Mouse (Mus musculus) heart, embryonic 12.5 days (tissue): ENCODE results near the gene Sdc3. TPM values are rescaled to one million over a fixed set of nuclear protein-coding genes. Genes with fewer than 3 reads are reported as not detected.
A peak's percentile ranks its signal among the peaks of the same experiment; 100 is the strongest.

Source experiments
- ATAC-seq: fragments of 200-750 bp; cut with Nextera tagmentation; 2 replicates; pipeline ENCODE4 v1.8.0; 2017; ENCODE audit warnings: moderate TSS enrichment, moderate library complexity; ENCODE audit not compliant: insufficient number of reproducible peaks, low FRiP score
- H3K27ac ChIP-seq: fragments of 300-500 bp; sonication (generic); 2 replicates; pipeline ENCODE4 v1.5.1; 2016; ENCODE audit warnings: mild to moderate bottlenecking, moderate library complexity; ENCODE audit not compliant: poor library complexity, severe bottlenecking
- H3K27me3 ChIP-seq: fragments of 300-500 bp; sonication (generic); replicated peaks from 2 replicates; pipeline ENCODE4 v1.6.1; 2016; ENCODE audit warnings: mild to moderate bottlenecking, moderate library complexity
- H3K36me3 ChIP-seq: fragments of 300-500 bp; sonication (generic); 2 replicates; pipeline ENCODE4 v1.6.1; 2016; ENCODE audit warnings: mild to moderate bottlenecking, moderate library complexity
- H3K4me1 ChIP-seq: fragments of 300-500 bp; sonication (generic); replicated peaks from 2 replicates; pipeline ENCODE4 v1.6.1; 2016; ENCODE audit warnings: mild to moderate bottlenecking
- H3K4me2 ChIP-seq: fragments of 300-500 bp; sonication (generic); 2 replicates; pipeline ENCODE4 v1.6.1; 2016; ENCODE audit warnings: mild to moderate bottlenecking, moderate library complexity
- H3K4me3 ChIP-seq: fragments of 300-500 bp; sonication (generic); 2 replicates; pipeline ENCODE4 v1.5.1; 2016; ENCODE audit warnings: mild to moderate bottlenecking
- H3K9ac ChIP-seq: fragments of 300-500 bp; sonication (generic); 2 replicates; pipeline ENCODE4 v1.6.1; 2016; ENCODE audit warnings: mild to moderate bottlenecking, moderate library complexity
- H3K9me3 ChIP-seq: fragments of 300-500 bp; sonication (generic); replicated peaks from 2 replicates; pipeline ENCODE4 v1.6.1; 2016; ENCODE audit warnings: mild to moderate bottlenecking, moderate library complexity
- WGBS: fragments of 180-500 bp; shearing (Covaris S2); methylation state at CpG from one replicate; pipeline ENCODE4 v1.1.7; 2016; 5-methylcytosine and 5-hydroxymethylcytosine counted together
- polyA plus RNA-seq: library from polyadenylated mRNA; unstranded; fragments of >200 nt; fragmentation: Nextera tagmentation; extraction: Ambion mirVana; gene quantifications from 2 replicates; pipeline ENCODE4 v1.2.1, GENCODE M21; 2016

The Sdc3 gene
- polyA plus RNA-seq, 1 experiment from 2014 or later = 35.9 TPM

DNA sequence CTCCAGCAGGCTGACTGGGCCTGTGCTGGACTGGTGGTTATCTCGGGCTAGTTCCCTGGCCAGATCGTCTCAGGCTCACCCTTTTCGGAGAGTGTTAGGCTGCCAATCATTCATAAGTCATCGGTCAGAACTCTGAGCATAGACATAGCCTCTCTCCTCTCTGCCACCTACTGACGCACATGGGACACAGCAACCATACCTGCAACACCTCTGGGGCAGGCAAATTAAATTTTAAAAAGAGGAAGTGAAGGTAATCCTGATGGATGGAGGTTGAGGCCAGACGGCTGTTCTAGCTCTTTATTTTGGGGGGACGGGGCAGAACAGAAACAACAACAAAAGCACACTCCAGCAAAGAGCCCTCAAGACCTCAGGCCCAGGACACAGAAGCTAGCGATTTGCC lies 65.3 kb downstream of the Sdc3 start:
- Histone ChIP-seq H3K36me3 (no peaks in the 10 kb centered on the region), H3K27me3 (peaks cover 16% of the 10 kb centered on the region; the same call in 1 of the 2 replicates), H3K4me1 (peaks cover 22% of the 10 kb centered on the region), H3K27ac (no peak overlapping the region), H3K4me3 (no peak overlapping the region), H3K9me3 (no peaks in the 10 kb centered on the region), H3K4me2 (no peak overlapping the region), H3K9ac (no peak overlapping the region)
- WGBS = 62% methylated on average over 8 of the region's 8 CpGs
- ATAC-seq = no peak

DNA sequence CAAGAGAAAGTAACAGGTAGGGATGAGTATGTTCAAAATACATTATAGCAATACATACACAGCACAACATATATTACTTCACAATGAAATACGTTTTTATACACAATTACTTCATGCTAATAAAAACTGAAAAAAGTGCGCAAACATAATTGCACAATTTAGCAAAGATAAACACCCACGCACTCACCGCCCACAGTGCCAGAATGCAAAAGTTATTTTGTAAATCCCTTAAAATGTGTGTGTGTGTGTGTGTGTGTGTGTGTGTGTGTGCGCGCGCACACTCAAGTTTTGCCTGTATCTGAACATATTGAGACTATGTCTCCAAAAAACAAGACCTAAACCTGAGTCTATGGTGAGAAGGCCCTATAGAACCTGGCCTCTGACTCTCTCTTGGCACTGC lies 66.5 kb downstream of the Sdc3 start:
- no peak for ATAC-seq
- no peak overlapping the region for H3K27ac ChIP-seq

DNA sequence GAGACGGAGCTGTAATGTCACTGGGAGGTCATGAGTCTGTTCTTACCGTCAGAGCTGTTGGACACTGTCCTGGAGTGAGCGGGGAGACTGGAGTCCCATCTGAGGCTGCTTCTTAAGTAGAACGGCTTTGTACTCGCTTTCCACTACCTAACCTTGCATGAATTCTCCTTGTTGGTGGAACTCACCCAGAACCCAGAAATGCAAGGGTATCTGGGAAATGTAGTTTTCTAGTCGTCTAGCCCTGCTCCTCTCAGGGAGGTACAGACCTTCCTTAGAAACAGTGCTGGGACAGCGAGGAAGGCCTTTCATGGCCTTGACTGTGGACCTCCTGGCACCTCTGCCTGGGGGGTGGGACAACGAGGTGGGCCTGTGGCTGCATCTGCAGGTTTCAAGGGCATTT lies 67.1 kb downstream of the Sdc3 start:
- no peaks in the 10 kb centered on the region for H3K36me3 ChIP-seq
- no peak overlapping the region for H3K4me2 ChIP-seq
- no peaks in the 10 kb centered on the region for H3K9me3 ChIP-seq
- H3K27me3 ChIP-seq = peaks cover 24% of the 10 kb centered on the region; the same call in 1 of the 2 replicates
- ATAC-seq = no peak
- no peak overlapping the region for H3K9ac ChIP-seq
- peaks cover 24% of the 10 kb centered on the region for H3K4me1 ChIP-seq
- H3K27ac ChIP-seq = no peak overlapping the region
- no peak overlapping the region for H3K4me3 ChIP-seq
- 49% methylated on average over 8 of the region's 8 CpGs for WGBS

More for the DNA sequence above, 66.5 kb downstream of the Sdc3 start:
- peaks cover 24% of the 10 kb centered on the region for H3K4me1 ChIP-seq
- no peak overlapping the region for H3K4me3 ChIP-seq
- H3K9me3 ChIP-seq = no peaks in the 10 kb centered on the region
- WGBS = 93% methylated on average over 7 of the region's 7 CpGs
- H3K27me3 ChIP-seq = peaks cover 22% of the 10 kb centered on the region; the same call in 1 of the 2 replicates
- H3K36me3 ChIP-seq = no peaks in the 10 kb centered on the region
- no peak overlapping the region for H3K9ac ChIP-seq
- H3K4me2 ChIP-seq = no peak overlapping the region

DNA sequence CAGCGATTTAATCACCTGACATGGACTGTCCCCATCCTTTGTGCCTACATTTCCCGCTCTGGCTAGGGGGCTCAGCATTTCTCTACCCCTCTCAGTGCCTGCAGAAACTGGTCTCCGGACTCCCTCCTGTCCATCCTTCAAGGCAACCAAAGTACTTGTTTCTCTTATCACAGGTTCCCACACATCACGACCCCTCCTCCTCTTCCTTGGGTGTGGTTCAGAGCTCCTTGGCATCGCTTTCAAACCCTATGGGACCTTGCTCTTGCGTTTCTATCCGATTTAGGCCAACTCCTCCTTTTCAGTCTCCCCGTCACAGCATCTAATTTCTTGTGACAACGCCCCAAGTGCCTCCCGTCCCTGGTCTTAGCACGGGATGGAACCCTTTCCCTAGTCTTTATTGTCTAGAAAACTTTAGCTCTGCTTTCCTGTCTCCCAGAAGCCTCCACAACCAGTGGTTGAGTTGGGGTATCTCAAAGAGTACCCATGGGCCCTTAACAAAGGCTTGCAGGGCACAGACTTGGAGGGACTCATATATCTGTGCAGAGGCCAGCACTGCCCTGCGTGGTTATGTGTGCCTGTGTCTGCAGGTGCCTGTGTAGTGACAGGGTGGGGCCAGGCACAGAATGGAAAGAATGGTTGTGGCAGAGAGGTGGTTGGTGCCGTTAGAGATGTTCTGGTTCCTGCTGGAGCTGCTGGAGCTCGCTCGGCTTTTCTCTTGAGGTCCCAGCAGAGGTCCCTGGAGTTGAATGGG lies 68.7 kb downstream of the Sdc3 start:
- no peak for ATAC-seq
- H3K4me3 ChIP-seq = peak overlapping the region; percentile 39; the same call in 1 of the 2 replicates
- H3K9ac ChIP-seq = no peak overlapping the region
- H3K27me3 ChIP-seq = peaks cover 36% of the 10 kb centered on the region
- H3K4me2 ChIP-seq = peak overlapping the region; percentile 75
- H3K36me3 ChIP-seq = no peaks in the 10 kb centered on the region
- 46% methylated on average over 15 of the region's 15 CpGs for WGBS
- H3K9me3 ChIP-seq = no peaks in the 10 kb centered on the region
- peaks cover 30% of the 10 kb centered on the region for H3K4me1 ChIP-seq
- no peak overlapping the region for H3K27ac ChIP-seq

DNA sequence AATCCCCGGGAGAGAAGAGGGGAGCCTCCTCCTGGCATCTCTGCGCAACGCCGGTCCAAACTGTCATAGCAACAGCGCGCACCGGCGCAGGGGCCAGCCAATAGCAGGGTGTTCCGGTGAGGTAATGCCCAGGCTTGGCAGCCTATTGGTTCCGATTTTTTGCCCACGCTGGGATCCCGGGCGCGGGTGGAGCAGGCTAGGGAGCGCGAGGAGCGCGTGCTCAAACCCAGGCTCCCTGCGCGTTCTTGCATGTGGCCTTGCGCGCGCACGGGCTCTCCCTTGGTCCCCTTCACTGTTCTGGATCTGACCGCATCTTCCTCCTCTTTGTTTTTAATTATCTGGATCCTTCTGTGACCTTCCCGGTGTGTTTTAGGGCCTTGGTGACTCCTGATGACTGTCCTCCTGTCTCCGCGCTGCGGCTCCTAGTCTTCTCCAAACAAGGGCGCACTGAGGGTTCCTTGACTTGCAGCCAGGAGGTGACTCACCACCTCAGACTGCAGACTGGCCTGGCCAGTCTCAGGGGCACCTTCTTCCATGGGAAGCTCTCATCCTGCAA lies 69.4 kb downstream of the Sdc3 start:
- H3K4me1 ChIP-seq = peaks cover 30% of the 10 kb centered on the region
- peak overlapping the region; percentile 78 for H3K27ac ChIP-seq
- H3K9ac ChIP-seq = peak overlapping the region; percentile 33
- peak; percentile 75 for ATAC-seq
- peak overlapping the region; percentile 75 for H3K4me2 ChIP-seq
- peaks cover 40% of the 10 kb centered on the region for H3K27me3 ChIP-seq
- H3K9me3 ChIP-seq = no peaks in the 10 kb centered on the region
- H3K36me3 ChIP-seq = no peaks in the 10 kb centered on the region
- H3K4me3 ChIP-seq = peak overlapping the region; percentile 39
- WGBS = 4% methylated on average over 30 of the region's 30 CpGs

DNA sequence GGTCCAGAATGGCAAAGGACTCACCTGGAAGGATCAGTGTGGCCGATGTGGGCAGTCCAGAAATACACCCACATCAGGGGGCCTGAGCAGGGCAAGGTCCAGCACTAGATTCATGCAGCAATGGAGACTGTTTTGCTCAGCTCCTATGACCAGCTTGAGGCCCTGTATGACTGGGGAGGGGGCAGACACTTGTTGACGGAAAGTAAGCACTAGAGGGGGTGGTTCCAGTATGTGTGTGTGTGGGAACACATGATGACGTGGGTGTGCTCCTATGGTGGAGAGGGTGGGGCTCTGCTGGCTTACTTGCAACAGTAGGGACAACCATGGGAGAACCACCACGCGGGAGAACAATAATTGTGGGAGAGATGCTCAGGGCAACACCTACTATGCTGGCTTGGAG lies 70.2 kb downstream of the Sdc3 start:
- ATAC-seq = no peak
- peak overlapping the region; percentile 75; the same call in 1 of the 2 replicates for H3K4me2 ChIP-seq
- peaks cover 30% of the 10 kb centered on the region for H3K4me1 ChIP-seq
- H3K9ac ChIP-seq = peak overlapping the region; percentile 37; the same call in 1 of the 2 replicates
- H3K27ac ChIP-seq = peak overlapping the region; percentile 78
- no peak overlapping the region for H3K4me3 ChIP-seq
- WGBS = 63% methylated on average over 5 of the region's 5 CpGs
- no peaks in the 10 kb centered on the region for H3K9me3 ChIP-seq
- peaks cover 48% of the 10 kb centered on the region for H3K27me3 ChIP-seq
- no peaks in the 10 kb centered on the region for H3K36me3 ChIP-seq

DNA sequence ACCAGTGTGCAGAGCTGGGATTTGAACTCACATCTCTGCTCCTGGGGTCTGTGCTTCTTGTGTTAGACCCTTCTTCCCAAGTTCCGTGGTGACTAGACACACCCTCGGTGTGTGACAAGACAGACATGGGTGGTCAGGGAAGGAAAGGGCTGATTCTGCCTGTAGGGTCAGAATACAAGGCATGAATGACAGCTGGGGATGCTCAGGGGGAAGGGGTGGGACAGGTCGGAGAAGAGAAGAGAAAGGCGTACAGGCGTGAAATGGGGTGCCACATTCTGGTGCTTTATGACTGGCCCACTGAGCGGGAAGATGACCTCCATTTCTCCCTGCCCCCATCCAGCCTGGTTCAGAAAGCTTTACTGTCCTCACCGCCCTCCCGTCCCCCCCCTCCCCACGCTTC lies 73.1 kb downstream of the Sdc3 start:
- Histone ChIP-seq H3K4me2 (no peak overlapping the region), H3K36me3 (no peaks in the 10 kb centered on the region), H3K27me3 (peaks cover 50% of the 10 kb centered on the region), H3K27ac (no peak overlapping the region), H3K9me3 (no peaks in the 10 kb centered on the region), H3K9ac (no peak overlapping the region), H3K4me1 (peaks cover 23% of the 10 kb centered on the region), H3K4me3 (no peak overlapping the region)
- ATAC-seq = no peak
- 29% methylated on average over 9 of the region's 9 CpGs for WGBS

DNA sequence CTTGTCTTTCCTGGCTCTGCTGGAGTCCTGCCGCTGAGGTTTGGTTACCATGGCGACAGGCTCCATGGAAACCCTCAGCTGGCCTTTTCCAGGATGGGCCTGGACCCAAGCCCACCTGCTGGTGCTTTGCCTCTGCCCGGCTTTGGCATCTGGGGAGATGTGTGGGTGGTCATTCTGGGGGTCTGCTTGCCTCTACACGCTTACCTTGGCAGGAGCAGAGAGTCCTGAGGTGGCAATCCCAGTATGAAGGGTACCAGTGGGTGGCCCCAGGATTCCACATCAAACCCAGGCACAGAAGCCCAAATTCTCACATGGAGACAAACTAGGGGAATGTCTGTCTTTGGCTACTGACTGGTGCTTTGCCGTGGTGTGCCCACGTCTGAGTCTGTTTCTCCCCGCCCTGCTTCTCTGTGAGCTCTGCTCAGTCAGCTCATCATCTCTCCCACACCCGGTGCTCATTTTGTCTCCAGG lies 73.6 kb downstream of the Sdc3 start:
- Histone ChIP-seq H3K27ac (no peak overlapping the region), H3K9ac (no peak overlapping the region), H3K4me1 (peaks cover 23% of the 10 kb centered on the region), H3K9me3 (no peaks in the 10 kb centered on the region), H3K27me3 (peaks cover 45% of the 10 kb centered on the region), H3K36me3 (no peaks in the 10 kb centered on the region), H3K4me2 (no peak overlapping the region), H3K4me3 (no peak overlapping the region)
- WGBS = 33% methylated on average over 8 of the region's 8 CpGs
- no peak for ATAC-seq

DNA sequence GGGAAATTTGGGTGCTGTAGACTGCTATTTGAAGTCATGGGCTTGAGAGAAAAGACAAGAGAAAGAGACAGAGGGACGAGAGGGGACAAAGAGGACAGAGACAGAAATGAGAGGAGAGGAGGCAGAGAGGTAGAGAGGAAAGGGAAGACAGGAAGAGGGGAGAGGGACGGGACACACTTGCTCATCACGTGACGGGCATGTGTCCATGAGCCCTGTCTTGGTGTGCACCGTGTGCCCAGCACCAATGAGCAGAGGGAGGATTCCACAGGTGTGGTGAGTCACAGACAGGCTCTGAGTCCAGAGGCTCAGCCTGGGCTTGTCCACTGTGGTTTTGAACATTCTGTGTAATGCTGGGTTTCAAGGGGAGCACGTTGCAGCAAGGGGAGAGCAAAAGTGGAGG lies 75.6 kb downstream of the Sdc3 start:
- H3K4me1 ChIP-seq = peaks cover 6% of the 10 kb centered on the region; the same call in 1 of the 2 replicates
- no peaks in the 10 kb centered on the region for H3K9me3 ChIP-seq
- no peak overlapping the region for H3K4me2 ChIP-seq
- ATAC-seq = no peak
- no peaks in the 10 kb centered on the region for H3K36me3 ChIP-seq
- 64% methylated on average over 6 of the region's 6 CpGs for WGBS
- H3K27me3 ChIP-seq = peaks cover 37% of the 10 kb centered on the region
- H3K4me3 ChIP-seq = no peak overlapping the region
- no peak overlapping the region for H3K9ac ChIP-seq
- H3K27ac ChIP-seq = no peak overlapping the region

DNA sequence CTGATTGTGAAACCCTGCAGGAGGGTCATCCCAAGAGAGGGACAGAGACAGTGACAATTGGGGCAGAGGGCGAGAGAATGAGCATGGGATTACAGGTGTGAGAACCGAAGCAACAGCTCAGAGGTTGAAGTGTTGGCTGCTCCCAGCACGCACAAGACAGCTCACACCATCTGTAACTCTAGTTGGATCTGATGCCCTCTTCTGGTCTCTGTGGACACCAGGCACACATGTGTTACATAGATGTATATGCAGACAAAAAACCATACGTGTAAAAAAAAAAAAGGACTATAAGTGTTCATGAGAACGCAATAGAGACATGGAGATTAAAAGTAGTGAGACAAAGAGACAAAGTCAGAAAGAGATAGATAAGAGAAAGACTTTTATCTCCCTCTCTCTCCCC lies 76.5 kb downstream of the Sdc3 start:
- Histone ChIP-seq H3K27me3 (peaks cover 32% of the 10 kb centered on the region), H3K36me3 (no peaks in the 10 kb centered on the region), H3K4me1 (peaks cover 6% of the 10 kb centered on the region; the same call in 1 of the 2 replicates), H3K27ac (no peak overlapping the region), H3K9ac (no peak overlapping the region), H3K4me2 (no peak overlapping the region), H3K4me3 (no peak overlapping the region), H3K9me3 (no peaks in the 10 kb centered on the region)
- 50% methylated on average over 5 of the region's 5 CpGs for WGBS
- ATAC-seq = no peak

DNA sequence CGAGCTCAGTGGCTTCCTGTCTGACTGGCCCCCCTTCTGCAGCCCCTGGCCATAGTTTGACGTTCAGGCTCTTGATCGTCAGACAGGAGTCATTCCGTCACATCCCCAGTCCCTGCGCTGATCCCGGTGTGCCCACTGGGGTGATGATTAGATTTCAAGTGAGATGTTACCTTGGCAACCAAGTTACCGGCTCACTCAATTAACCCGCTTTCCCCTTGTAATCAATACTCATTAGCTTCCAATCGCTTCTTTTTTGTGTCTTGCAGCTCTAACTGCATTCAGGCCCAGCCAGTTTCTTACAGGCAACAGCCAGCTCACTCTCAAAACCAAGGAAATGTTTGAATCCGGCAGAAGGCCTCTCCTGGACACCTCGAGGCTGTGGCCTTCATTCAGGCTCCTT lies 80.1 kb downstream of the Sdc3 start:
- H3K36me3 ChIP-seq = no peaks in the 10 kb centered on the region
- H3K27ac ChIP-seq = no peak overlapping the region
- no peak for ATAC-seq
- H3K4me2 ChIP-seq = no peak overlapping the region
- WGBS = 49% methylated on average over 11 of the region's 11 CpGs
- H3K4me3 ChIP-seq = no peak overlapping the region
- peaks cover 16% of the 10 kb centered on the region for H3K4me1 ChIP-seq
- H3K9ac ChIP-seq = no peak overlapping the region
- peaks cover 21% of the 10 kb centered on the region for H3K27me3 ChIP-seq
- H3K9me3 ChIP-seq = no peaks in the 10 kb centered on the region
